Mouse (Mus musculus) thymus, postnatal 0 days (tissue): ENCODE data around the gene Mum1. TPM values are rescaled to one million over a fixed set of nuclear protein-coding genes. Genes with fewer than 3 reads are reported as not detected.
"Not testable (repeated sequence)": the region's sequence is repeated elsewhere in the genome, so short reads cannot be mapped to it uniquely, and the experiment has no call there.

ENCODE experiments used
- DNase-seq: peaks from one replicate; pipeline ENCODE4 v3.0.0-alpha.2; 2015; ENCODE audit warnings: low spot score
- polyA plus RNA-seq: library from polyadenylated mRNA; unstranded; fragments of >200 nt; fragmentation: Nextera tagmentation; extraction: Ambion mirVana; gene quantifications from 2 replicates; pipeline ENCODE4 v1.2.1, GENCODE M21; 2015

Mum1 gene
- polyA plus RNA-seq, 1 experiment from 2014 or later = 72.4 TPM

DNA sequence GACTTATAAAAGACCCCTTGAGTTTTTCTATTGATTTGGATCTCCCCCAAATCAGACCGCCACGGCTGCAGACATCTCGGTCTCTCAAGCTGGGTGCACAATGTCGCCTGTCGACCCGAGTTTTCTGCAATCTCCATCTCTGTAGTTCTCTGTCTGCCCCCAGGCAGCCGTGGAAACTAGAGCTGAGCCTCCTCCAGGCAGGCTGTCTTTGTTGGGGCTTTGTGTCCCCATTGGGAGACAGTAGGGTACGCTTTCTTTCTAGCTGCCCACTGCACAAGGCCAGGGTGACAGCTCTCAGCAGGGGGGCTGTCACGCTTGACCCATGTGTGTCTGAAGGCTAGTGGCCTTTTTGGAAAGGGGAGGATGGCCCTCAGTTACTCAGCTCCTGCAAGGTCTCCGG, 18.6 kb upstream of the Mum1 start:
- no peak for DNase-seq

- no peak for DNase-seq
Observed at GRCm38 (mm10) chr10:80208248-80208647, 18.0 kb upstream of the Mum1 start.

DNA sequence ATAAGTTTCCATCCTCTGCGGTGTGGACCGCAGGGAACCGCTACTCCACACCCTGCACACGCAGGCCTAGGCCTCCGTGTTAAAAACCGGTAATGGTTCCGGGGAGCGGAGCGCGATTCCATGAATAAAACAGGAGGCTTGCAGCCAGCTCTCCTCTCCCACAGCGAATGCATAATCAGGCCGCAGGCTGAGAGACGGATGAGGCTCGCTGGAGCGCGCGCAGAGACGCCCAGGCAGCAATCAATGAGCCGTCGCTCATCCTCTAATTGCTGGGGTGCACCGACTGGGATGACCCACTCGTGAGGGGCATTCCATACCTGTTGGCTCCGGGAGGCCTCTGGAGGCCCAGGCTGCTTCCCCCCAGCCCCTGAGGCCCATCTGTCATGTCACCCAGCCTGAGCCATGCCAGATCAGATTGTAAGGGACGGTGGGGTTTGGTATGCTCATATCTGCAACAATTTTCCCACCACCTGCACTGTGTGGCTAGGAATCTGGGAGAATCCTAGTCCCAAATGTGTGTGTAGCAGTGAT, 17.3 kb upstream of the Mum1 start:
- DNase-seq = no peak

DNA sequence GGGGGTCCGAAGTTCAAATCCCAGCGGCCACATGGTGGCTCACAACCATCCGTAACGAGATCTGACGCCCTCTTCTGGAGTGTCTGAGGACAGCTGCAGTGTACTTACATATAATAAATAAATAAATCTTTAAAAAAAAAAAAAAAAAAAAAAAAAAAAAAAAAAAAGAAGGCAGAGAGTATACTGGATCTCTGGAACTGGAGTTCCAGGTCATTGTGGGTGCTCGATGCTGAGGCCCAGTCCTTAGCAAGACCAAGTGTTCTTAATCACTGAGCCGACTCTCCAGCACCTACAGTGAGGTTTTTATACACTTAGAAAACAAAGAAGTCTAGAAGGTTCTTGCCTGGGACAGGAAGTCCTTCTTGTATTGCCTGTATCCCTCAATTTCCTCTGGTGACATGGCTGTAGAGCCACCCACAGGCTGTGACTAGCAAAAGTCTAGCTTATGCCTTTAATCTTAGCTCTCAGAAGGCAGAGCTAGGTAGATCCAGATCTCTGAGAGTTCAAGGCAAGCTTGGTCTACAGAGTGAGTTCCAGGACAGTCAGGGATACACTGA, 14.6 kb upstream of the Mum1 start:
- DNase-seq = peak; percentile 19

DNA sequence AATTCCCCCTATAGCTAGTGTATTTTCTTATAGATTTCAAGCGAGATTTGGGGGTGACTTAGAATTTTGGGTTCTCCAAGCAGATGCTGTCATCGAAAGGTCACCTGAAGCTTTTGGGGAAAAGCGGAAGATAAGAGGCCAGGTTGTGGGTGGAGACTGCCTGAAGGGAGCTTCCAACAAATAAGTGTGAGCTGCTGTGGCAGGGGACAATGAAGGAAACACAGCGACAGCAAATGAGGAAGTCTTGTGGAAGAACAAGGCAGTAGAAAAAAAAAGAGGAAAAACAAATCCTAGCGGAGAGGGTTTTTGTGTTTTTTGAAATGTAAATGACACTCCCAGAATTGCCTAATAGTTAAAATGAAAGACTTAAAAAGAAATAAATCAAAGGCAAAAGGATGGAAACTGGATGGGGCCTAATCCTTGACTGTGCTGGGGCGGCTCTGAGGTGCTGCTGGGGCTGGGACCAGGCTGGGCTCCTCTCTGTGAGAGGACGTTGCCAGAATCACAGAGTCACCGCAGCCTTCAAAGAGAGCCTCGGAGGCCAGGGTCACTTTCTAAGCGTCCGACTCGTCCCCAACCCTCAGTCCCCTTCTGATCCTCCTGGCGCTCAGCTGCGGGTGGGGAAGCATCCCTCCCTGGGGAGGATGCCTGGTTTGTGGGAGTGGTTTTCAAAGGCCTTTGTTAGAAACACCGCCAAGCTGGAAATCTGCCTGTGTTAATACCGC, 11.0 kb upstream of the Mum1 start:
- DNase-seq = no peak

DNA sequence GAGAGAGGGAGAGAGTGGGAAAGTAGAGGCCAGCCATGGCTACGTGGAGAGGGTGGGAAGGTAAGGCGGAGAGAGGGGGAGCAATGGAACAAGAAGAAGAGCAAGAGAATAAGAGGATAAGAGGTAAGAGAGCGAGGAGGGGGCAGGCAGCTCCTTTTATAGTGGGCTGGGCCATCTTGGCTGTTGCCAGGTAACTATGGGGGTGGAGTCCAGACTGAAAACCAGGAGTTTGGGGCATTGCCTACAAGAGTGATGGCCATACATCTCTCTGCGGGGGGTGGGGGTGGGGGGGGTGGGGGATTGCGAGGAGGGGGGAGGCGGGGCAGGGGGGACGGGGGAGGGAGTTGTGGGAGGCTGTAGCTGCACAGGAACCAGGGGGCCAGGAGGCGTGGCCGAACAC, 5.6 kb upstream of the Mum1 start:
- no peak for DNase-seq

DNA sequence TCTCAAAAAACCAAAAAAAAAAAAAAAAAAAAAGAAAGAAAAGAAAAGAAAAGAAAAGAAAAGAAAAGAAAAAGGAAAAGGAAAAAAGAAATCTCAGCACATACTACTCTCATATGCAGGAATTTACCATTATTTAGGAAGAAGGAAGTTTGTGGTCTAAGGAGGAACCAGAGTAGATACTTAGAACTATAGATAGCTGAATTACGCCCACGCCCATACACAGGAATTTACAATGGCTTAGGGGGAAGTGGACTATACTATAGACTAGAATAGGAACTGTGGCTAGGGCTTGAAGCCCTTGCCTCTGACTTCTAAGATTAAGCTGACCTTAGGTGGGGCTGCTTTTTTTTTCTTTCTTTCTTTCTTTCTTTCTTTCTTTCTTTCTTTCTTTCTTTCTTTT, 3.1 kb upstream of the Mum1 start:
- DNase-seq = not testable (repeated sequence)

GRCm38 (mm10) chr10:80226071-80226415, 191 bp upstream of the Mum1 start:
- no peak for DNase-seq

GRCm38 (mm10) chr10:80227166-80227539, 919 bp downstream of the Mum1 start:
- DNase-seq = no peak

DNA sequence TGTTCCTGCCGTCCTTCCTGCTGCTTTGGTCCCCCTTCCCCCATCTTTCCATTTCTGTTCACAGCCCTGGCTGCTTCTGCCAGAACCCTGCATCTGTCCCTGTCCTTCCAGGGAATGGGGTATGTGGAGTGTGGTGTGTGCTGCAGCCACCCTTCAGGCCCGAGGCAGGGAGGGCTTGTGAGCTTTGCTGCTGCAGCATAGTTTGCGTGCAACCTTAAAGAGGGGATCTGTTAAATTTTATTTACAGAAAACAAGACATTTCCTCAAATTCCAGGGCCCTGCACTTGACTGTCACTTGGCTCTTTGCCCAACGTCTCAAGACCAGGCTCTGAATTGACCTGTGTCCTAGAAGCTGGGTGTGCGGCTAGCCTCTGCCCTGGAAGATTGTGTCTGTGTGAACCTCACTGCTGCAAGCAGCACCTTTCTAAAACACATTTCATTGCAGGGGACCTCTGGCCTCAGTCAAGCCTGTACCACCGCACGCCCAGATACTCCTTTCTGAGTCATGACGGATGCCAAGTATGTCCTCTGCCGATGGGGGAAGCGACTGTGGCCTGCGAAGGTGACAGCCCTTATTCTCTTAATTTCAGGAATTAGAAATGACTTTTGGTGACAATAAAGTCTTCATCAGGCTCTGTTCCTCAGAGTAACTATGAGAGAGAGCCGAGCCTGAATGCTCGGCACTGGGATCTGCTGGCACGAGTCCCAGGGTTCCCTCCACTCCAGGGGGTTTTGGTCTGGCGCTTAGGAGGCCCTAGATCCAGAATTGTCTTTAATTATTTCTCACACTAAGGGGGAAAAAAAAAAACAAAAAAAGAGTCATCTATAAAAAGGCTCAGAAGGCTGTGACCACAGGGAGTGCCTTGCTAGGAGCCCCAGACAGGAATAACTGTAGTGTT, 1.9 kb downstream of the Mum1 start:
- no peak for DNase-seq

DNA sequence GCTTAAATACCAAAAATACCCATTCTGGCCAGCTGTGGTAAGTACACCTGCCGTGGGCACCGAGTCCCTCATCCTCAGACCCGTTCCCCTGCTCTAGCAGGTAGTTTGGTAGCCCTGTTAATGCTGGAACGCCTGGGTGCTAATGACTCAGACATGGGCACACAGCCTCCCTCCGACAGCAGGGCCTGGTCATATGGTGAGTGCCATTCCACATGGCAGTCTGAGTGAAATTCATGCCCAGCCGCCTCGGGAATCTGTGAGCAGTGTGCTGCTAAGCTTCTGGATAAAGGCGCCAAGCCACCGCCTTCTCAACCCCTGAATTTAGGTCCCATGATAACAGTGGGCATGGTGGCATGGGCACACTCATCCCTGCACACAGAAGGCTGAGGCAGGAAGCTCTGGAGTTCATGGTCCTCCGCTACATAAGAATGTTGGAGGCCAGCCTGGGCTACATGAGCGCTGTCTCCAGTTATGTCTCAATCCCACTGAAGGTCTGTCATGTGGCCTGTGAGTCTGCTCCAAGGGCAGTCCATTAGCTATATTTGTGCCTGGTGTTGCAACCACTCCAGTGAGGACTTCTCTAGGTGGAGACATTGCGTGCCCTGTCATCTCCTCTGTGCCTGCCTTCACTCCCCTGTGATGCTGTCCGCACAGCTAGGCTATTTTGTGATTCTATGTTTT, 10.1 kb downstream of the Mum1 start:
- no peak for DNase-seq

DNA sequence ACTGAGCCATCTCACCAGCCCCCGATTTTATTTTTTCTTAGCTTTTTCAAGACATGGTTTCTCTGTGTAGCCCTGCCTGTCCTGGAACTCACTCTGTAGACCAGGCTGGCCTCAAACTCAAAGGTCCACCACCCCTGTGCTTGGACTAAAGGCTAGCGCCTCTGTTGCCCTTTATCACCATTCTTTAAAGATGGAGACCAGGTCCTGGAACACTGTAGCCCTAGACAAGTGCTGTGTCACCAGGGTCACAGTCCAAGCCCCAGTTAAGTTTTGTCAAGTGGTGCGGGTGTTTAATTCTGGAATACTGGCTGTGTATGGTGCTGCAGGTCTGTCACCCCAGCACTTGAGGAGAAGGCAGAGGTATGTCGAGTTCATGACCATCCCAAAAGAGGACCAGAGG, 10.8 kb downstream of the Mum1 start:
- no peak for DNase-seq

DNA sequence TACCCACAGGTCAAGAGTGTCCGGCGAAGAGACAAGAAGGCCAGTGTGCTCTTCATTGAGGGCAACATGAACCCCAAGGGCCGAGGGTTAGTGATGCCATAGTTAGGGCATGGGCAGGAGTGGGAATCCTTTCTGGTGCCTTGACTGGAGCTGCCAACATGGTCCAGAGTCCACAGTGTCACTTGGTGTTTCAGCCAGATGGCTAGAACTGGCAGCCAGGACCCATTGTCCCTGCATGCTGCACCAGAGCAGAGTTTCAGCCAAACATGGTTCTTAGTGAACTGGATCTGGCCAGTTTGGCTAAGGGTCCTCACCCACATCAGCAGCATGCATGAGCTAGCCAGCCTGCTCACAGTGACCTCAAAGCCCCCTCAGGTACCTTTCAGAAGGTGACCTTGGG, 12.1 kb downstream of the Mum1 start:
- no peak for DNase-seq

GRCm38 (mm10) chr10:80239791-80240190, 13.6 kb downstream of the Mum1 start:
- DNase-seq = no peak

DNA sequence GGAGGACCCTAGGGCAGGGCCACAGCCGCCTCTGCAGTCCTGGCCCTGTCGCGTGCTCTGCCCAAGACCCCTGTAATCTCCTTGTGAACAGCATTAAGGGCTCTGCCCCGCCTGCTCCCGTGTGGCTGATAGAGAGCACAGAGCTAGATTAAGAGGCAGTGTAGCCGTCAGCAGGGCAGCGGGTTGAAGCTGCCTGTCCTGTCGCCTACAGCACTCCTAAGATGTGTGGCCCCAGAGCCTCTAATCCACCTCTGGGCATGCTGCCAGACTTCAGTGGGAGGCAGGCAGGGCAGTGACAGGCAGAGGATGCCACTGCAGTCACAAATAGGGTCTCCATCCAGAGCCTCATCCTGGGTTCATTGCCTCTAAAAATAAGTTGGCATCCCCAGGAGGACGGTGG, 15.9 kb downstream of the Mum1 start:
- DNase-seq = no peak

DNA sequence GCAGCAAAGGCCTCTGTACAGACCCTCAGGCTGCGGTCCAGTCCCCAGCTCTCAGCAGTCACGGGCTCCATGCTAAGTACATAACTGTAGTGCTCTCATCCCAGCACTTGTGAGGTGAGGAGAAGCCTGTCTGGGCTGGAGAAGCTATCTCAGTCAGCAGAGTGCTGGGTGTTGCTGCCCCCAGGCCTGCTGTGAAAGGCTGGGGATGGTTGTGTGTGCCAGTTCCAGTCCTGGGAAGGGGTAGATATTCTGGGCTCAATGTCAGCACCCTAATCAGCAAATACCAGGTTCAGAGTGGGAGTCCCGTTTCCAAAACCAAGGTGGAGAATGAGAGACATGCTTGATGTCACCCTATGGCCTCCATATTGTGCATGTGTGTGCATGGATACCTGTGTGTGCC, 16.4 kb downstream of the Mum1 start:
- DNase-seq = no peak

DNA sequence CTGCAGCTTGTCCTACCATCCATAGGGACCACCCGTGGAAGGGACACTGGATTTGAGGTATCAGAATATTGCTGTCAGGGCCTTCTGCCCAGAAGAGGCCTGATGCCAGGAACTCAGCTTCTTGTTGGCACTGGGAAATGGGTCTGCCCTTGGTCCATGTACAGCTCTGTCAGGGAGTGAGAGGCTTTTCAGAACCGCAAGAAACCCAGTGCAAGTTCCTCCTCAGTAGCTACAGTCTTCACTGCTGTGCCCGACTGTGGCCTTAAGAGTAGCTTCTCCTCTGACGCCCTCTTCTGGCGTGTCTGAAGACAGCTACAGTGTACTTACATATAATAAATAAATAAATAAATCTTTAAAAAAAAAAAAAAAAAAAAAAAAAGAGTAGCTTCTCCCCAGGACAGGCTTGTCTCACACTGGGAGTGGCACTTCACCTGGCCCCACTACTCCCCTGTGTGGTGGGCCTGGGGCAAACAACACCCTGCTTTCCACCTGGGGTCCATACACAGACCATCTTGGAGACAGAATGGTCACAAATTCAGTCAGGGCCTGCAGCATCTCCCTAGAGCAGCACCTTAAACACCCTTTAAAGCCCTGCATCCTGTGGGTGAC, 18.7 kb downstream of the Mum1 start:
- DNase-seq = peak; percentile 53

DNA sequence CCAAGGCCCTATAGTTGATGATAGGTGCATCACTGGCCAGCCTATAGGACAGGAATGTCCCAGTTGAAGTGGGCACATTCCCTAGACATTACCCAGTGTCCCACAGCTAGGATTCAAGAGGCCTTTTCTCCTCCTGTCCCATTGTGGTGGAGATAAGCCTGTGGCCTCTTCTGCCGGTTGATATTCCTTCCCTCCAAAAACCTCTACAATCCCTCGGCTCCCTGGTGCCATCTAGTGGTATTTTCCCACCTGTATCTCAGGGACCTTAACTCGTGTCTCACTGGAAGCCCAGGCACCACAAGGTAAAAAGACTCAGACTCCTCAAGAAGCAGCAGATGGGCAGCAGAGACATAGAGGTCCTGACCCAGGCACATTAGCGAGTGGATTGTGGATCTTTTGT, 19.4 kb downstream of the Mum1 start:
- peak; percentile 85 for DNase-seq

GRCm38 (mm10) chr10:80247849-80248248, 21.6 kb downstream of the Mum1 start:
- DNase-seq = no peak

- not testable (repeated sequence) for DNase-seq
Observed at GRCm38 (mm10) chr10:80248437-80248836, 22.2 kb downstream of the Mum1 start.

GRCm38 (mm10) chr10:80248971-80249640, 22.9 kb downstream of the Mum1 start, which contains the start of gene Ndufs7:
Gene Ndufs7 (plus strand): TSS chr10:80249121.
- DNase-seq = peak; percentile 97
